ENCODE assay signal across 19 mouse cellular contexts in genomic region chr9:23171361-23171760, GRCm38 (mm10).
DNase-seq lines count a peak whose midpoint lies in the region; ATAC-seq lines count a peak whose summit lies in the region.
"Had no signal": no experiment of that assay in that cellular context is flagged by ENCODE, and none has a peak within 500 bp of the region (broad histone marks: within the 10 kb centered on the region; RNA-seq: fewer than 3 reads in every experiment).

No protein-coding gene starts in this region.

- ATAC-seq in frontal cortex, adult (ENCODE audit: low TSS enrichment) = peak; percentile 88
- ATAC-seq: activated CD4-positive, CD25-positive, alpha-beta regulatory T cell, adult 4 months; CD4-positive, CD25-positive, alpha-beta regulatory T cell, adult 4 months; Patski had no signal

- no peak for DNase-seq in frontal cortex, postnatal 25 days (ENCODE audit: low spot score in 2 of 2)
- DNase-seq in brain, adult 2 months (ENCODE audit: low read depth, low spot score) = peak; percentile 43
- DNase-seq in T-cell, adult 2 months (ENCODE audit: low spot score) = no peak
- DNase-seq: adrenal gland, adult 2 months; adrenal gland, adult 8-10 months; adrenal gland, postnatal 10 days; adrenal gland, postnatal 14 days; adrenal gland, postnatal 25 days; adrenal gland, postnatal 36 days; B cell, adult 2 months; cerebellum, adult 11 months; cerebellum, adult 11-12 months; cerebellum, adult 18-20 months; cerebellum, adult 2 months; cerebellum, adult 8-10 months had no signal
